Mouse (Mus musculus): Measurements from ENCODE around the gene Kcnh8. TPM values are rescaled to one million over a fixed set of nuclear protein-coding genes. Genes with fewer than 3 reads are reported as not detected.

The Kcnh8 gene
- polyA plus RNA-seq (2014; fragmentation: Illumina TruSeq; extraction: RNeasy Lipid Tissue Mini Kit (QIAGEN cat#74804); ENCODE audit: low read depth, low replicate concordance): not detected

GRCm38 (mm10) chr17:52602093-52602780 lies at the start of gene Kcnh8:
Gene Kcnh8 (plus strand): TSS chr17:52602709.

